Mouse (Mus musculus) Patski (cell line): ENCODE data around the gene Nrbp1. TPM values are rescaled to one million over a fixed set of nuclear protein-coding genes. Genes with fewer than 3 reads are reported as not detected.
A peak's percentile ranks its signal among the peaks of the same experiment; 100 is the strongest.

Source experiments
- ATAC-seq: fragments of 100-300 bp; one replicate; pipeline ENCODE4 v1.8.0; 2021
- CTCF ChIA-PET: fragments of 350-600 bp; sonication (Branson Sonifier 250); formaldehyde crosslinking; loops from one replicate; lab custom pipeline; 2022; ENCODE audit warnings: inconsistent platforms; lab: Charles Lee
- POLR2A ChIA-PET: fragments of 350-600 bp; sonication (Branson Sonifier 250); formaldehyde crosslinking; loops from one replicate; lab custom pipeline; 2022; ENCODE audit warnings: antibody characterized with exemption, inconsistent platforms; lab: Charles Lee
- DNase-seq: peaks from one replicate; pipeline ENCODE4 v3.0.0-alpha.2; 2011; ENCODE audit warnings: low read depth, low spot score
- H3K27me3 ChIP-seq: fragments of 371-371 bp; one replicate; pipeline ENCODE4 v1.5.1; 2021
- CTCF ChIP-seq: fragments of 100-300 bp; IDR thresholded peaks from one replicate; pipeline ENCODE4 v1.5.1; 2021
- in situ Hi-C: fragments of 300-500 bp; cut with MboI; formaldehyde crosslinking; loops from 3 replicates; pipeline ENCODE4 v1.11.1; 2018; ENCODE audit warnings: low pct_unique_long_range_greater_than_20kb, mixed read lengths
- polyA plus RNA-seq: library from polyadenylated mRNA; unstranded; gene quantifications from one replicate; pipeline ENCODE4 v1.2.3, GENCODE M21; 2021

The Nrbp1 gene
- polyA plus RNA-seq, 1 experiment from 2014 or later = 133 TPM

- DNase-seq (no peak), ATAC-seq (no peak)
- ChIA-PET CTCF (interaction anchor here (0.7 to 1.1 kb wide), 3 partner anchors 17 to 48 kb away, joined by 3 read pairs; no protein-coding TSS in a partner anchor), POLR2A (interaction anchor here (1.1 to 1.5 kb wide), 2 partner anchors 10 to 18 kb away, joined by 3 to 10 read pairs; partner anchors contain the start of genes Gm29609 and Gtf3c2)
- no peaks in the 10 kb centered on the region for H3K27me3 ChIP-seq
- TF ChIP-seq CTCF = no peak
- in situ Hi-C loops = no loop called here
Measured at GRCm38 (mm10) chr5:31198170-31198569, 42.5 kb upstream of the Nrbp1 start.

- no peak for ATAC-seq
- TF ChIP-seq CTCF = no peak
- H3K27me3 ChIP-seq = no peaks in the 10 kb centered on the region
- ChIA-PET POLR2A (interaction anchor here (1.1 to 1.5 kb wide), 3 partner anchors 9 to 18 kb away, joined by 3 to 10 read pairs (median 3); partner anchors contain the start of genes Gm29609 and Gtf3c2), CTCF (interaction anchor here (0.7 to 1.1 kb wide), 3 partner anchors 18 to 48 kb away, joined by 3 read pairs; no protein-coding TSS in a partner anchor)
- in situ Hi-C loops = no loop called here
- DNase-seq = no peak
Measured at GRCm38 (mm10) chr5:31198616-31199320, 41.9 kb upstream of the Nrbp1 start.

GRCm38 (mm10) chr5:31199321-31199892 lies 41.3 kb upstream of the Nrbp1 start:
- POLR2A ChIA-PET = interaction anchor here (1.5 to 3.3 kb wide), 2 partner anchors 12 to 19 kb away, joined by 3 to 12 read pairs; partner anchors contain the start of genes Gm29609 and Gtf3c2
- in situ Hi-C loops = no loop called here
- ATAC-seq (no peak), DNase-seq (no peak)
- TF ChIP-seq CTCF = no peak
- CTCF ChIA-PET = no interaction called here
- H3K27me3 ChIP-seq = no peaks in the 10 kb centered on the region

- no peaks in the 10 kb centered on the region for H3K27me3 ChIP-seq
- TF ChIP-seq CTCF = no peak
- in situ Hi-C loops = no loop called here
- POLR2A ChIA-PET = interaction anchor here (1.5 to 3.3 kb wide), 2 partner anchors 12 to 20 kb away, joined by 3 to 12 read pairs; partner anchors contain the start of genes Gm29609 and Gtf3c2
- DNase-seq = no peak
- no peak for ATAC-seq
- CTCF ChIA-PET = interaction anchor here (0.6 kb wide), 1 partner anchor 19 kb away, joined by 3 read pairs; no protein-coding TSS in a partner anchor
Measured at GRCm38 (mm10) chr5:31199893-31200292, 40.8 kb upstream of the Nrbp1 start.

- ChIA-PET CTCF (interaction anchor here (0.6 kb wide), 1 partner anchor 19 kb away, joined by 3 read pairs; no protein-coding TSS in a partner anchor), POLR2A (interaction anchor here (0.6 to 3.3 kb wide), 5 partner anchors 13 to 95 kb away, joined by 3 to 12 read pairs (median 3); partner anchors contain the start of genes Fndc4, Gm29609, Gm9970 and Gtf3c2)
- no peaks in the 10 kb centered on the region for H3K27me3 ChIP-seq
- in situ Hi-C loops = no loop called here
- ATAC-seq (no peak), DNase-seq (no peak)
- TF ChIP-seq CTCF = no peak
Measured at GRCm38 (mm10) chr5:31200327-31200768, 40.3 kb upstream of the Nrbp1 start.

GRCm38 (mm10) chr5:31201042-31201741 lies 39.5 kb upstream of the Nrbp1 start:
- in situ Hi-C loops = no loop called here
- no peak for TF ChIP-seq CTCF
- no peak for DNase-seq
- no peak for ATAC-seq
- CTCF ChIA-PET = interaction anchor here (0.6 to 1.8 kb wide), 2 partner anchors 8 to 17 kb away, joined by 3 to 5 read pairs; partner anchors contain the start of genes Eif2b4 and Snx17
- H3K27me3 ChIP-seq = no peaks in the 10 kb centered on the region
- POLR2A ChIA-PET = interaction anchor here (0.6 to 3.3 kb wide), 6 partner anchors 8 to 94 kb away, joined by 3 to 14 read pairs (median 4); partner anchors contain the start of genes Eif2b4, Fndc4, Gm29609 and Gm9970

- ChIA-PET POLR2A (interaction anchor here (0.5 to 3.3 kb wide), 7 partner anchors 9 to 125 kb away, joined by 3 to 14 read pairs (median 3); partner anchors contain the start of genes Eif2b4, Gm29609, Gm9970 and Gtf3c2), CTCF (interaction anchor here (1.0 to 1.8 kb wide), 3 partner anchors 8 to 16 kb away, joined by 3 to 5 read pairs (median 5); partner anchors contain the start of genes Eif2b4 and Snx17)
- ATAC-seq (peak; percentile 88), DNase-seq (peak; percentile 99)
- in situ Hi-C loops = no loop called here
- H3K27me3 ChIP-seq = no peaks in the 10 kb centered on the region
- TF ChIP-seq CTCF = no peak
Measured at GRCm38 (mm10) chr5:31201742-31202590, 38.7 kb upstream of the Nrbp1 start, which contains the start of gene Zfp513. Gene Zfp513, minus strand, starts transcription at chr5:31202303.

GRCm38 (mm10) chr5:31202933-31203332 lies 37.7 kb upstream of the Nrbp1 start:
- in situ Hi-C loops = no loop called here
- CTCF ChIA-PET = interaction anchor here (0.6 to 1.8 kb wide), 4 partner anchors 9 to 72 kb away, joined by 3 to 5 read pairs (median 4); partner anchors contain the start of genes Eif2b4 and Snx17

More at GRCm38 (mm10) chr5:31202933-31203332, 37.7 kb upstream of the Nrbp1 start:
- DNase-seq (no peak), ATAC-seq (no peak)
- H3K27me3 ChIP-seq = no peaks in the 10 kb centered on the region
- TF ChIP-seq CTCF = no peak
- POLR2A ChIA-PET = interaction anchor here (1.4 to 2.3 kb wide), 2 partner anchors 10 to 38 kb away, joined by 6 to 14 read pairs; partner anchors contain the start of genes Eif2b4, Gm9970, Nrbp1 and Snx17
